Mouse (Mus musculus) bone marrow macrophage, adult 2 months (primary cell): ENCODE data around the gene Mb. TPM values are rescaled to one million over a fixed set of nuclear protein-coding genes. Genes with fewer than 3 reads are reported as not detected.

ENCODE experiments used
- H3K27ac ChIP-seq: 2 replicates; pipeline ENCODE4 v1.5.1; 2012; ENCODE audit warnings: low read depth, low read length; ENCODE audit not compliant: insufficient read depth
- H3K4me1 ChIP-seq: 2 replicates; pipeline ENCODE4 v1.6.1; 2012; ENCODE audit warnings: low read length; ENCODE audit not compliant: control insufficient read depth, insufficient read depth
- H3K4me3 ChIP-seq: 2 replicates; pipeline ENCODE4 v1.5.1; 2012; ENCODE audit warnings: mild to moderate bottlenecking, low read length, moderate library complexity; ENCODE audit not compliant: insufficient read depth
- CTCF ChIP-seq: IDR thresholded peaks from 2 replicates; pipeline ENCODE4 v1.5.1; 2012; ENCODE audit warnings: low read depth, mild to moderate bottlenecking, low read length, moderate library complexity
- POLR2A ChIP-seq: IDR thresholded peaks from 2 replicates; pipeline ENCODE4 v1.6.1; 2012; ENCODE audit warnings: mild to moderate bottlenecking, low read depth, low read length, borderline replicate concordance
- polyA plus RNA-seq: library from polyadenylated mRNA; stranded (reverse); fragments of >200 nt; gene quantifications from 2 replicates; pipeline ENCODE4 v1.2.4, GENCODE M21; 2012; ENCODE audit not compliant: missing spikeins, insufficient read depth, insufficient read length

Mb gene
- 1.1 TPM in 1 of 2 replicates, not detected in the other for polyA plus RNA-seq

GRCm38 (mm10) chr15:77050570-77050969, at the start of gene Mb:
Mb (minus strand) TSS chr15:77050670.
- no peak within 1 kb of the TSS for H3K4me3 ChIP-seq
- no peaks in the 10 kb centered on the region for H3K4me1 ChIP-seq
- TF ChIP-seq CTCF (no peak), POLR2A (no peak)
- no peak within 1 kb of the TSS for H3K27ac ChIP-seq

GRCm38 (mm10) chr15:77099756-77100155, 49.3 kb upstream of the Mb start:
- no peaks in the 10 kb centered on the region for H3K4me1 ChIP-seq
- H3K4me3 ChIP-seq = no peak overlapping the region
- no peak overlapping the region for H3K27ac ChIP-seq
- TF ChIP-seq POLR2A (no peak), CTCF (no peak)

DNA sequence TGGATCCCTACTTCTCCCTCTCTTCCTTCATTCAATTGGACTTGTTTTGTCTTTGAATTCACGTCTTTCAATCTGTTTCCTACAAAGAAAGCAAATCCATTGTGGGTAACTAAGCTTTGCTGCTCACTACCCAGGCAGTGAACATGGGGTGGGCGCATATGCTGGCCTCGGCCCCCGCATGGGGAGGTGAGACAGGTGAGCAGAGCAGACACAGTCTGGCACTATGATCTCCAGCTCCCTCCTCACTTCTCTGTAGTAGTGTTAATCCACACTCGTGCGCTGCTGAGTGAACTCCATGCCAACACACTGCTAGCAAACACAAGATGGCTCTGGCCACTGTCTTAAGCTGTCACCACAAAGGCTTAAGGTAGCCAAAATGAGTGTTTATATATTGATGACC, 46.9 kb upstream of the Mb start:
- H3K4me3 ChIP-seq = no peak overlapping the region

DNA sequence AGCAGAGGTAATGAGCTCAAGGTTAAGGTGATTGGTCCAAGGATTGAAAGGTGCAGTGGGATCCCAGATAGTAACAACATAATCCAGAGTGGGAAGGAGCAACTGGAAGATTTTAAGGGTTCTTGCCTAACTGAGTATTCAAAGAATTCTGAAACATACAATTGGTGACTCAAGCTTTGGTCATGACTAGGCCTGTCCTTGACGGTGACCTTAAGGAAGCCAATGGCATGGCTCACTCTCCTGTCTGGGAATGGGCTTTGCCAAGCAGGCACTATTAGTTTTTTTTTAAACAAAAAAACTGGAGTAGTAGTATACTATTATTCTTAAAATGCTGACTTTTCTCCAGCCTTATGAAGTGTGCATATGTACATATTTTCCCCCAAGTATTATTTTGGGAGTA, 44.7 kb upstream of the Mb start:
- Histone ChIP-seq H3K4me3 (no peak overlapping the region), H3K27ac (no peak overlapping the region), H3K4me1 (no peaks in the 10 kb centered on the region)
- TF ChIP-seq CTCF (no peak), POLR2A (no peak)

More for the DNA sequence above, 46.9 kb upstream of the Mb start:
- TF ChIP-seq POLR2A (no peak), CTCF (no peak)
- no peak overlapping the region for H3K27ac ChIP-seq
- H3K4me1 ChIP-seq = no peaks in the 10 kb centered on the region

GRCm38 (mm10) chr15:77094431-77094830, 44.0 kb upstream of the Mb start:
- H3K4me1 ChIP-seq = no peaks in the 10 kb centered on the region
- TF ChIP-seq POLR2A = no peak
- TF ChIP-seq CTCF = no peak
- H3K4me3 ChIP-seq = no peak overlapping the region
- H3K27ac ChIP-seq = no peak overlapping the region

DNA sequence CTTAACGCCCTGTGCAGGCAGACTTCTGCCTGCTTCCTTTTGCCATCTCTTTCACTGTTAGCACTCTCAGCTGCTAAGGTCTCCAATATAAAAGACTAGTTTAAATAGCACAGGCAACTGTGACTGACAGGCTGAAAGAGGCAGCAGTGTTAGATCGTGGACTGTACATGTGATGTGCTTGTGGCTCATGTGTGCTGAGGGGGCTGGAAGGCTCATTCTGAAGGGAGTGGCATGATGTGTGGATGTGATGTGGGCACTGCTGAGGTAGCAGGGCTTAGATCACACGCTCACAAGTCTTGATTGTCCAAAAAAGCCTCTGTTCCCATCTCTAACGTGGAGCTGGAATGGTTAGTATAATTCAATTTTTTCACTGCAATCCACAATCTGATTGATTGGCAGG, 40.9 kb upstream of the Mb start:
- no peak overlapping the region for H3K4me3 ChIP-seq
- no peak overlapping the region for H3K27ac ChIP-seq
- no peak for TF ChIP-seq CTCF
- TF ChIP-seq POLR2A = no peak
- H3K4me1 ChIP-seq = no peaks in the 10 kb centered on the region

DNA sequence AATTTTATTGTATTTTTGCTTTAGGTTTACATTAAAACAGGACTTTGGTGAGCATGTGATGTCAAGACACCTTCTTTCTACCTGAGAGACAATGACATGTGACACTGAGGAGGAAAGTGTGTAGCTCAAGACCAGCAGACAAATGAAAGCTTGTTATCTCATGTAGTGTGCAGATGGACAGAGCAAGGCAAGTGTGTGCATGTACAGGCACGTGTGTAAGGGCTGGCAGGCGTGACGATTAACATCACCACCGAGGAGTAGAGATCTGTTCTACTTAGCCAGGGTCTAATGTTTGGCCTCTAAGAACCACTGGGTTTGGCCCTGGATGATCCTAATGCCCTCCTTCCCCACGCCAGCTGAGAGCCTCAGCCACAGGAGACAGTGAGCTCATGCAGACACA, 40.1 kb upstream of the Mb start:
- Histone ChIP-seq H3K27ac (no peak overlapping the region), H3K4me3 (no peak overlapping the region), H3K4me1 (no peaks in the 10 kb centered on the region)
- TF ChIP-seq POLR2A (no peak), CTCF (no peak)

- H3K27ac ChIP-seq = no peak overlapping the region
Observed at GRCm38 (mm10) chr15:77089249-77089648, 38.8 kb upstream of the Mb start.

DNA sequence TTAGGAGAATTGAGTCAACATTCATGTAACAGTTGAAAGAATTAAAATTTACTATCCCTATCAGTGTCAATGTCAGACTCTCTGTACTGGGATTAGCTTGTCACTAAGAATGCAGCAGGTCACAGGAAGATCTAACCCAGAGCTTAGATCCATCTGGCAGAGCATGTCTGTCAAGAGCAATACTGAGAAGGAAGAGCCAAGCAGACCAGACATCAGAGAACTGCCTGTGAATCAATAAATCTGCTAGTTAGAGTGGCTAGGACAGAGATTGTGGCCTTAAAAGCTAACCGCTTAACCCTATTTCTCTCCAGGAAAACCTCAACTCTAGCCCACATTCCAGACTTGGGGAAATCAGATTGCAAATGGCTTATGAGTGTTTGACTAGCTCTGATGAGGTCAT, 36.0 kb upstream of the Mb start:
- no peak overlapping the region for H3K27ac ChIP-seq
- no peak for TF ChIP-seq CTCF
- no peak for TF ChIP-seq POLR2A
- no peak overlapping the region for H3K4me3 ChIP-seq
- no peaks in the 10 kb centered on the region for H3K4me1 ChIP-seq

More at GRCm38 (mm10) chr15:77089249-77089648, 38.8 kb upstream of the Mb start:
- TF ChIP-seq POLR2A (no peak), CTCF (no peak)
- Histone ChIP-seq H3K4me3 (no peak overlapping the region), H3K4me1 (no peaks in the 10 kb centered on the region)

DNA sequence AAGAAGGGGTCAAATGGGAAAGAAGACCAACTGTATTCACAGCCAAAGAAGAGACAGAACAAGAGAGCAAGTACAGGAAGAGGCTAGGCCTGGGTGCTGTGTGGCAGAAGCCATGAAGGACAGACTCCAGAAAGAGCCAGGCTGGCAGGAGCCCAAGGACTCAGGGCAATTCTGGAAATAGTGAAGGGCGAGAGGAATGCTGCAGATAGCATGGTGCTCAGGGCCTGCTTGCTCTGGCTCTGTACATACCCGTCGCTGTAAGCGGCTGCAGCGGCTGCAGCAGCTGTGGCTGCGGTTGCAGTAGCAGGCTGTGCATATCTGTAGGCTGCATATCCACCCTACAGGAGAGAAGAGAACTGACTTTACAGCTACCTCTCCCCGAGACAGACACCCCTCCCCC, 35.3 kb upstream of the Mb start:
- no peak for TF ChIP-seq POLR2A
- no peak for TF ChIP-seq CTCF
- Histone ChIP-seq H3K27ac (no peak overlapping the region), H3K4me3 (no peak overlapping the region), H3K4me1 (no peaks in the 10 kb centered on the region)

DNA sequence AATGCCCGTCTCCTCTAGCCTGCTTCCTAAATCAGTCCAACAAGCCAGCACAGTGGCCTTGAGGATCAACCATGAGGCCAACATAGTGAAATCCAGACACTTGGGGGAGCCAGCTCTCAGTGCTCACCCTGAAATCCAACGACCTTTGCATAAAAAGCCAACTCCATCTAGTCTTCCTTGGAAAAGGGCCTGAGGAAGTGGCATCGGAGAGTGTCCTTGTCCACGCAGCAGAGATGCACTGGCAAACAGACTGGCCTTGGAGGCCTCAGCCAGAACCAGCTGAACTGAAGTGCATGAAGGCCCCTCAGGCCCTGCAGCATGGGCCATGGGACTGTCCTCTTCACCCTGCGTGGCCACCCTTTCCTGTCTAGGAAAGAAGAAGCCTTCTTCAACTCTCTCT, 31.0 kb upstream of the Mb start:
- TF ChIP-seq POLR2A (no peak), CTCF (no peak)
- no peak overlapping the region for H3K27ac ChIP-seq
- no peak overlapping the region for H3K4me3 ChIP-seq
- H3K4me1 ChIP-seq = no peaks in the 10 kb centered on the region
